Mouse (Mus musculus) megakaryocyte, embryonic 14.5 days (primary cell): ENCODE data around the gene Sh3rf1. TPM values are rescaled to one million over a fixed set of nuclear protein-coding genes. Genes with fewer than 3 reads are reported as not detected.

Experiments
- H3K27me3 ChIP-seq: replicated peaks from 2 replicates; pipeline ENCODE3; 2012; ENCODE audit warnings: inconsistent platforms
- H3K36me3 ChIP-seq: replicated peaks from 2 replicates; pipeline ENCODE3; 2012; ENCODE audit warnings: low read length, inconsistent platforms, mixed read lengths
- H3K4me1 ChIP-seq: 2 replicates; pipeline ENCODE4 v1.6.1; 2012; ENCODE audit warnings: inconsistent platforms
- H3K4me3 ChIP-seq: replicated peaks from 2 replicates; pipeline ENCODE3; 2012; ENCODE audit warnings: moderate library complexity, mild to moderate bottlenecking, inconsistent platforms
- H3K9me3 ChIP-seq: 2 replicates; pipeline ENCODE4 v1.6.1; 2012; ENCODE audit warnings: inconsistent platforms
- FLI1 ChIP-seq: IDR thresholded peaks from 2 replicates; pipeline ENCODE4 v1.6.1; 2012; ENCODE audit warnings: low read length, inconsistent platforms, mixed read lengths
- GATA1 ChIP-seq: IDR thresholded peaks from 3 replicates; pipeline ENCODE4 v1.6.1; 2012; ENCODE audit warnings: mixed read lengths, low read length, inconsistent platforms, borderline replicate concordance
- polyA plus RNA-seq: library from polyadenylated mRNA; stranded (reverse); fragments of >175 nt; gene quantifications from 2 replicates; pipeline ENCODE4 v1.2.3, GENCODE M21; 2012; ENCODE audit warnings: low replicate concordance; ENCODE audit not compliant: insufficient read depth

The Sh3rf1 gene
- 1.3 and 1.6 TPM in 2 replicates for polyA plus RNA-seq

- H3K27me3 ChIP-seq = peaks cover 6% of the 10 kb centered on the region
- no peaks in the 10 kb centered on the region for H3K9me3 ChIP-seq
- peak within 1 kb of the TSS; percentile 95 for H3K4me3 ChIP-seq
- H3K36me3 ChIP-seq = peaks cover 10% of the 10 kb centered on the region
- TF ChIP-seq GATA1 (no peak), FLI1 (no peak)
- peaks cover 19% of the 10 kb centered on the region for H3K4me1 ChIP-seq
Measured at GRCm38 (mm10) chr8:61223729-61224379, at the start of gene Sh3rf1. Gene Sh3rf1, plus strand, starts transcription at chr8:61223872.

- no peaks in the 10 kb centered on the region for H3K36me3 ChIP-seq
- no peak overlapping the region for H3K4me3 ChIP-seq
- TF ChIP-seq GATA1 (no peak), FLI1 (no peak)
- H3K27me3 ChIP-seq = no peaks in the 10 kb centered on the region
- H3K4me1 ChIP-seq = no peaks in the 10 kb centered on the region
- H3K9me3 ChIP-seq = 0 out of 2 replicates have a peak, but pooled peaks cover 4% of the 10 kb centered on the region
Measured at GRCm38 (mm10) chr8:61173921-61174492, 49.7 kb upstream of the Sh3rf1 start.

GRCm38 (mm10) chr8:61175876-61176275 lies 47.8 kb upstream of the Sh3rf1 start:
- Histone ChIP-seq H3K4me3 (no peak overlapping the region), H3K27me3 (no peaks in the 10 kb centered on the region), H3K36me3 (no peaks in the 10 kb centered on the region), H3K4me1 (no peaks in the 10 kb centered on the region), H3K9me3 (peaks cover 8% of the 10 kb centered on the region; the same call in 1 of the 2 replicates)
- TF ChIP-seq GATA1 (no peak), FLI1 (no peak)

GRCm38 (mm10) chr8:61177680-61178593 lies 45.7 kb upstream of the Sh3rf1 start:
- H3K27me3 ChIP-seq = peaks cover under 1% of the 10 kb centered on the region
- TF ChIP-seq GATA1 = no peak
- TF ChIP-seq FLI1 = no peak
- H3K4me3 ChIP-seq = no peak overlapping the region
- H3K4me1 ChIP-seq = no peaks in the 10 kb centered on the region
- H3K36me3 ChIP-seq = no peaks in the 10 kb centered on the region
- H3K9me3 ChIP-seq = peaks cover 9% of the 10 kb centered on the region; the same call in 1 of the 2 replicates

- no peaks in the 10 kb centered on the region for H3K36me3 ChIP-seq
- peaks cover 13% of the 10 kb centered on the region; the same call in 1 of the 2 replicates for H3K9me3 ChIP-seq
- peaks cover 2% of the 10 kb centered on the region for H3K27me3 ChIP-seq
- H3K4me1 ChIP-seq = no peaks in the 10 kb centered on the region
- TF ChIP-seq FLI1 = no peak
- no peak for TF ChIP-seq GATA1
- no peak overlapping the region for H3K4me3 ChIP-seq
Measured at GRCm38 (mm10) chr8:61178594-61179140, 45.0 kb upstream of the Sh3rf1 start.

GRCm38 (mm10) chr8:61181592-61181991 lies 42.1 kb upstream of the Sh3rf1 start:
- TF ChIP-seq FLI1 (no peak), GATA1 (no peak)
- Histone ChIP-seq H3K4me3 (no peak overlapping the region), H3K9me3 (peaks cover 9% of the 10 kb centered on the region; the same call in 1 of the 2 replicates), H3K4me1 (no peaks in the 10 kb centered on the region), H3K36me3 (no peaks in the 10 kb centered on the region), H3K27me3 (peaks cover 2% of the 10 kb centered on the region)

GRCm38 (mm10) chr8:61182020-61182419 lies 41.7 kb upstream of the Sh3rf1 start:
- no peaks in the 10 kb centered on the region for H3K36me3 ChIP-seq
- H3K9me3 ChIP-seq = peaks cover 9% of the 10 kb centered on the region; the same call in 1 of the 2 replicates
- no peak overlapping the region for H3K4me3 ChIP-seq
- TF ChIP-seq FLI1 (no peak), GATA1 (no peak)
- no peaks in the 10 kb centered on the region for H3K4me1 ChIP-seq
- peaks cover 2% of the 10 kb centered on the region for H3K27me3 ChIP-seq

GRCm38 (mm10) chr8:61185274-61186198 lies 38.1 kb upstream of the Sh3rf1 start:
- TF ChIP-seq FLI1 (no peak), GATA1 (no peak)
- no peak overlapping the region for H3K4me3 ChIP-seq
- no peaks in the 10 kb centered on the region for H3K36me3 ChIP-seq
- H3K4me1 ChIP-seq = no peaks in the 10 kb centered on the region
- H3K27me3 ChIP-seq = peaks cover 2% of the 10 kb centered on the region
- H3K9me3 ChIP-seq = 0 out of 2 replicates have a peak, but pooled peaks cover 5% of the 10 kb centered on the region
